Mouse (Mus musculus) CD4-positive, CD25-positive, alpha-beta regulatory T cell, adult 2 months (primary cell): ENCODE results near the gene Mcm3.
A peak's percentile ranks its signal among the peaks of the same experiment; 100 is the strongest.
"Not testable (repeated sequence)": the region's sequence is repeated elsewhere in the genome, so short reads cannot be mapped to it uniquely, and the experiment has no call there.

Experiments
- DNase-seq: peaks from one replicate; pipeline ENCODE4 v3.0.0-alpha.2; 2012; ENCODE audit warnings: low read depth, low spot score

Mcm3 gene

DNA sequence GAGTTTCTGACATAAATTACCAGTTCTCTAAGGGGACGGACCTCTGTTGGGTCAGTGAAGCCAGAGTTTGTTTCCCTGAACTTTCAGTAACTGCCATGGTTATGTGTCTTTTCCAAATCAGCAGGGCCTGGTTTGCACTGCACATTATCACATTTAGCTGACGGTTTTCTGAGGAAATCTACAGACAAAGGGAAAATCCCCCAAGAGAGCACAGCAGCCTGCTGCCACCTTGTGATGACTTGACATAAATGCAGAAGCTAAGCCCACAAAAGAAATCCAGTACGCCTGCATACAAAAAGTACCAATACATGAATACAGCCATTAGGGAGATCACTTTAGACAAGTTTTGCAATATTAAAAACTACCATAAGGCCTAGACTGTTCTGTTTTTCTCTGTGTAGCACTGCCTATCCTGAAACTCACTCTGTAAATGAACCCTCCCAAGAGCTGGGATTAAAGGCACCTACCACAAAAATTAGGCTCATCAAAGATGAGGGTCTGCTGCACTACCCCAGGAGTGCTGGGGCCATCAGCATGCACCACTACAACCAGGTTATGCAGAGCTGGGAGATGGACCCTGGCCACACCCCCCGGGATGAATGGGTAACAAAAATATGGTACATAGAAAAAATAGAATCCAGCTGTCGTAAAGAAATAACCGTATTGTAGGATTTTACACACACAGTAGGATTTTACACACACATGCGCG is 18.3 kb downstream of the Mcm3 start:
- peak; percentile 17 for DNase-seq

DNA sequence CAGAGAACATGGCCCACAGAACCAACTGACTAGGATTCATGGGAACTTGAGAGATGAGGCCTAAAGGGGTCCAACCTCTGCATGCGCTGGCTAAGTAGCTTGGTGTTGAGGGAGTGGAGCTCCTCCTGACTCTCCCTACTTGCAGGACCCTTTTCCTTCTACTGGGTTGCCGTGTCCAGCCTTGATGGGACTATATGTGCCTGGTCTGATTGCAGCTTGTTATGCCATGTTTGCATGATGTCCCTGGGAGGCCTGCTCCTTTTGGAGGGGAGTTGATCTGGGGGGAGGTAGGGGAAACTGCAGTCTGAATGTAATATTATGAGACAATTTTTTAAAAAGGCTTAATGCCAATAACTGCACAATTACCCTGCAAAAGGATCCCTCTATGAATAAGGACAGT is 18.8 kb downstream of the Mcm3 start:
- DNase-seq = no peak

DNA sequence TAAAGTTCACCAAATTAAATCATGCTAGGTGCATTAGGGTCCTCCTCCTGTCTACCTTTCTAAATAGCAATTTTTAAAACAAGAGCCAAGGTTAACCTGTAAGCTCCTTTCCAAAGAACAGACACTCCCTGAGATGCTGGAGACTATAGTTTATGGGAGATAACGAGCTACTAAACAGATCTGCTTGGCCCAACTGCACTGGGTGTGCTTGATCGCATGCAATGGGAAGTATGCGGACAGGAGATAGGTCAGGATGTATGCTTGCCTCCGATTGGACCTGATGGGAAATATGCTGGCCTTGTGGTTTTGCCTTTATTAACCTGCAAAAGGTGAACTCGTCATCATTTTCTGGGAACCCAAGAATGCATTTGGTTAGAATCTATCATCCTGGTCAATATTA is 24.9 kb downstream of the Mcm3 start:
- DNase-seq = no peak

DNA sequence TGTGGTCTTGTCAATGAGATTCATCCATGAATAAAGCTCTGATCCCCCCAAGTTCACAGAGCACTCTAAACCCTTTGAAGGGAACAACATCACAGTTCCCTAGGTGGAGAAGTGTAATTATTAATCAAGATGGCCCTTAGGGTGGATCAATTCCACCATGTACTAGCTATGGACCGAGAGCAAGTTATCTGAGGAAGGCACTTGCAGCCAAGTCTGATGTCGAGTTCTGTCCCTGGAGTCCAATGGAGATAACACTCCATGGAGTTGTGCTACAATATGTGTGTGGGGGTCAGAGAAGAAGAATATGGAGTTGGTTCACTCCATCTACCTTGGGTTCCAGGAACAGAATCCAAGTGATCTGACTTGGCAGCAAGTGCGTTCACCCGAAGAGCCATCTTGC is 25.4 kb downstream of the Mcm3 start:
- DNase-seq = no peak

DNA sequence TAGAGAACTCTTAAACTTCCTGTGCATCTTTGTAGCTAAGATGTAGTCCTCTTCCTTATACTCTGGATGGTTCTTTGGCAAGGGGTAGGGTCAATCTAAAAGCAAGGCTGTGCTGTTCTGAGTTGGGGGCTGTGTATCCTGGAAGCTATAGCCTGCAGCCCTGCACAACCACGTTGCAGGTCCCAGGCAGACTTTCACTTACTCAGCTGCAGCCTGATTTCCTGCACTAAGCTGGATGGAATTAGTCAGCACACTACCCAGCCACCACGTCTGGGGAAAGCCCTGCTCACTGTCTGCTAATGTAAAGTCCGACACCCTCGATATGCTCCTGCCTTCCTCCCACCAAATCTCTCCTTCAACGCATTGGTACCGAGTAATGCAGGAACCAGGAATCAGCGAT is 28.7 kb downstream of the Mcm3 start:
- no peak for DNase-seq

DNA sequence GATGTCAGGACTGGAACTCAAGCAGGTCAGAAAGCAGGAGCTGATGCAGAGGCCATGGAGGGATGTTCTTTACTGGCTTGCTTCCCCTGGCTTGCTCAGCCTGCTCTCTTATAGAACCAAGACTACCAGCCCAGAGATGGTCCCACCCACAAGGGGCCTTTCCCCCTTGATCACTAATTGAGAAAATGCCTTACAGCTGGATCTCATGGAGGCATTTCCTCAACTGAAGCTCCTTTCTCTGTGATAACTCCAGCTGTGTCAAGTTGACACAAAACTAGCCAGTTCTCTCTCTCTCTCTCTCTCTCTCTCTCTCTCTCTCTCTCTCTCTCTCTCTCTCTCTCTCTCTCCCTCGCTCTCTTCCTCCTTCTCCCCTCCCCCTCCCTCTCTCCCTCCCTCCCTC is 29.6 kb downstream of the Mcm3 start, which contains the start of gene Il17f:
Gene Il17f, minus strand, starts transcription at position 101 of the 400 bp plus-strand sequence.
- DNase-seq = not testable (repeated sequence)

DNA sequence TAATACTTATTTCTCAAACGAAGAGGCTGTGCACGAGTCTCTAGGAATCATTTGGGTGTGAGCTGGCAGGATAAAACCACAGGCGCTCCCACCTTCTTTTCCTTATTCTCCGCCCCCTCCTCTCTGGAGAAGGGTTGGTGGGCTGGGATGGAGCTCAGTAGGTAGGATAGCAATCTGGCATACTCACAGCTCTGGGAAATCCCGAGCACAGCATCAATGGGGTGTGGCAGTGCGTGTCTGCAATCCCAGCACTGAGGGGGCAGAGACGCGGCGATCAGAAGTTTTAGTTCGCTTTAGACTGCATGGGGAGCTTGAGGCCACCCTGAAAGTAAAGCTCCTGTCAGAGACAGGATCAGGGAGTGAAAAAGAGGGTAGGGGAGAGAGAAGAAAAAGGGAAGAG is 31.7 kb downstream of the Mcm3 start:
- no peak for DNase-seq

DNA sequence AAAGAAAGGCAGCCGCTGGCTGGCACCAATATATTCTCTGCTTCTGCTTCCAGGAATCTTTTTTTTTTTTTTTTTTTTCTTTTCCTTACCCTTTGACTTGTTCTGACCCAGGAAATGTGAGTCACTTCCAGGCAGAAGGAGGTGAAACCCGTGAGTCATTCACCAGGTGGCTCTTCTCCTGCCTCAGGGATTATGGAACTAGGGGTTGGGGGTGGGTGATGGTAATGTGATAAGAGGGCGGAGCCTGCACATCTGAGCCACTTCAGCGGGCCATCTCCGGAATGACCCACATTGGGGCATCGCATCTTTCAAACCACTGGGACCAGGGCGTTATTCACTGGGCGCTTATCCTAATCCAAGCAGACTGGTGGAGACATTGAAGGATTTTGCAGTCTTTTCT is 33.1 kb downstream of the Mcm3 start:
- DNase-seq = no peak

DNA sequence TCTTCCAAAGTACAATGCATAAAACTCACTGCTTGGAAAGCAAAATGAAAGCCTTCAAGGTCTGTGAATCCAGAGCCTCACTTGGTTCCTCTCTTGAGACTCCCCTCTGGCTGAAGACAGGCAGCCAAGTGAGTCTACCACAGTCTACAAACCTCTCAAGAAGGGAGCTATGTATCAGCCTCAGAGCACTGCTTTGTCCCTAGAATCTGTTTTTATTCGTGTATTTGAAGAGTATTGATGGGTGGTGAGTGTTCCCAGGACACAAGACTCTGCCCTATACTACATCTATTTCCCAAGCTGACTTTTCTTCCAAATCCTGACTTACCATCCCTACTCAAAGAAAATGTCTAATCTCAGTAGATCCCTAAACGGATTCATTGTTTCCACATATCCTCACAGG is 41.7 kb downstream of the Mcm3 start:
- DNase-seq = no peak

DNA sequence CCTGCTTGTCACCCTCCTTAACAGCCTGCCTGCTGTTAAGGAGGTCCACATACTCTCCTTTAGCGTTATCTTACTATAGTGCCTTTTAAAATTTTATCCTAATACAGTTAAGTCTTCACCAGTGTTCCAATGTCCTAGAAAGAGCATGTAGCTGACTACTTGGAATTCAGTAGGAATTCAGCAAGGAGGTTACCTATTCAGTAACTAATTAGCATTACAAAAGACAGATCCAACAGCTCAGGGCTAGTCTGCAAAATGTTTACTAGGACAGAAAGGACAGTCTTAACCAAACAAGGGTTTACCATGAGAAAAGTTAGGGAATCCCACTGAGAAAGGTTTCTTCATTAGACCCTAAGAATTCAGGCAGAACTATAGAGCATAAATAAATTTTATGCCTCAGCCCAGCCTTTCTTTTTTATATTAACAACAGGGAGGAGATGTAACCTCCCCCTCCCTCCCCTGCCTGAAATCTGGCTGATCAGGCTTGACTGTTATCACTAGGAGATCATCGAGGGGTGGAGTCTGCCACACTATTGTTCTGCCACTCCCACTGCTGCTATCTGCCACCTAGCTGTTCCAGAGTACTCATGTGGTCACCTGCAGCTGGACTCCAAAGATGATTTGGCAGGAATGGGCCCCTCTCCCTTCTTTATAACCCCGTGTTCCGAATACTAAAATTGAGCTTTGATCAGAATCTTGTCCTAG is 45.9 kb downstream of the Mcm3 start:
- DNase-seq = not testable (repeated sequence)

DNA sequence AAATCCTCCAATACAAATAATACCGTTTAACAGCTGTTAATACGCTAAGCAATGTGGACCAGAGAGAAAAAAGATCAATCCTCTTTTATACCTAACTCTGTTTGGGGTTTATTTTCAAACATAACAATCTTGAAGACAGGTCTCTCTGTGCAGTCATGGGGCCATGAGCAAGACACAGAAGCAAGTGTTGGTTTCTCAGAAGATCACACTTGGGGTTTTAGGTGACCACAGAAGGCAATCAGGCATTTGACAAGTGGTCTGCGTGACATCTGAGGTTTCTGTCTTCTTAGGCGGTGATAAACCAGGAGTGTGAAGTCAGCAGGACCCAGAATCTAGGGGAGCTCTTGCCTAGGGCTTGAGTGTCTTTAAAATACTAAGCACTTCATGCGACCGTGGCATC is 53.6 kb downstream of the Mcm3 start:
- DNase-seq = no peak

DNA sequence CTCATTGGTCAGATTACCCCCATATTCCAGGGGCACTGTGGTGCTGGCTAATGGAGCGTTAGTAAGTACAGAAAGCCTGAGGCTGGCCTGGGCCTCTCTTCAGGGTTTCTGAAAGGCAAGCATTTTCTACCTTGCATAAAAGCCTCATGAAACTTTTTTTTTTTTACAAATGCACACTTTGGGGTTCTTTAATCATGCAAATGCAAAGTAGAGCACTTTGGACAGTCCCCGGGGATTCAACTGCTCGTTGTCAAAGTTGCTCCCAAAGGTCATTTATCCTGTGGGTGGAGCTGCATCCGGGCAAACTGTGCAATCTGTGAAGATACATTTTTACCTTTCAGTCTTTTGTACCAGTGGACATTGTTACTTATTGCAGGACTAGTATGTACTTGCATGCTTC is 58.7 kb downstream of the Mcm3 start:
- DNase-seq = no peak

DNA sequence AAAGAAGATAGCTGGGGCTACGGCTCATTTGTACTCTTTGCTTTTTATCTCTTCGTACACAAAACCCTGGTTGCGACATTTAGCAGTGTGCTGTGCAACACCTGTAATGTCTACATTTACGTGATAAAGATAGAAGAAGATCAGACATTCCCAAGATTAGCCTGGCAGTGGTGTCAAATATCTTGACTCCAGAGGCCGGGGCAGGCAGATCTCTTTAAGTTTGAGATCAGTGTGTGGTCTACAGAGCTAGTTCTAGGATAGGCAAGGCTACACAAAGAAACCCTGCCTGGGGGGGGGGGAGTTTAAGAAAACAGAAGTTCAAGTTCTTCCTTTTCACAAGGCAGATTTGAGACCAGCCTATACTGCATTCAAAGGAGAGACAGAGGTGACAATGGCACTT is 59.8 kb downstream of the Mcm3 start:
- no peak for DNase-seq

DNA sequence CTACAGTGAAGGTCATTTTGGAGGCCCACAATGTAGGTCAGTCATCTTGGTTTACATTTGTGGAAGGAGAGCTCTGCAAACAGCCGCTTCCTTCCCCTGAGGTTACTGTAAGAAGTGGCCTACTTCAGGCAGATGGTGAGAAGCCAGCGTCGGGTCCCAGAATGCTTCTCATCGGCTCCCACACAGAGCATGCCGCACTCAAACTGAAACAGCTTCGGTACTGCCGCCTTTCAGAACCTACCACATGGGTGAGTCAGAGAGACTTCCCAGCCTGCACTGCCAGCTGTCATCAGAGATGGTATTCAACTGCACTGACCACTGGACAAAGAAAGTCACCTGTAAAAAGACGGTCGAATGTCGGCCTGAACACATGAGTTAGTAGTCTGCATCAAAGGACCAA is 60.3 kb downstream of the Mcm3 start:
- peak; percentile 3 for DNase-seq

DNA sequence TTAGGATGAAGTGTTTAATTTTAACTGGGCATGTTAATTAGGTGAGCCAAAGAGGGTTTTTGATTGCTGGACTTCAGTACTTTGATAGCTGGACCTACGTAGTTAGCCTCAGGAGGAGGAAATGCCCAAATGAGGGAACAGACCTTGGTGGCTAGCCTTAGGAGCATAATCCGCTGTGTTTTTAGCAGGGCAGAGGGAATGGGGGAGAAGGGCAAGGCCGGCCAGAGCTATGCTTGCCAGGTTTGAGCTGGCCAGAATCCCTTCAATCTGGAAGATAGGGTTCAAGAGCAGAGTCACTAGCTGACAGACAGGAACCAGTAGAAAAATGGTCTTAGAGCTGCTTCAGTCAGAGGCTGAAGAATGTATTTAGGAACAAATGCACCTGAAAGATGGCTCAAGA is 62.5 kb downstream of the Mcm3 start:
- DNase-seq = no peak

DNA sequence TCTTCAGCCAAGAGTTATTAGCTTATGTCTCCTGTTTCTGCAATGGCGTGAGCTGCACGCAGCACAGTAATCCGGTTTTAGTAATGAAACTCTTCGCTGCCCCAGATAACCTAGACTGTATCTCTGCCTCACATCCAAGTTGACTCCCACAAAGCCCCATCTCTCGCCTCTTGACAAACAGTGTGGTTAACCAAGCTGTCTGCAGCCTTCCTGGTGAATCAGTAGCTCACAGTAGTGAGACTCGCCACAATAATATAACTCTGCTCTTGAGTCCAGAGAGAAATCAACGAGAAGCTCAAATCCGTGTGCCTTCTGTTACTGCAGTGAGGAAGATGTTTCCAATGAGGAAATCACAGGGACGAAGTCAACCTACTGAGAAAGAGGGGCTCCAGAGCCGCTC is 65.7 kb downstream of the Mcm3 start:
- DNase-seq = no peak
